Mouse (Mus musculus) T-helper 1 cell (primary cell): ENCODE results near the gene Nr5a1.

Experiments
- in situ Hi-C: fragments of 300-600 bp; cut with MboI, MseI; formaldehyde crosslinking; loops from one replicate; pipeline ENCODE4 v1.15.1; 2025; ENCODE audit warnings: high pct_unique_total_duplicates

Nr5a1 gene

DNA sequence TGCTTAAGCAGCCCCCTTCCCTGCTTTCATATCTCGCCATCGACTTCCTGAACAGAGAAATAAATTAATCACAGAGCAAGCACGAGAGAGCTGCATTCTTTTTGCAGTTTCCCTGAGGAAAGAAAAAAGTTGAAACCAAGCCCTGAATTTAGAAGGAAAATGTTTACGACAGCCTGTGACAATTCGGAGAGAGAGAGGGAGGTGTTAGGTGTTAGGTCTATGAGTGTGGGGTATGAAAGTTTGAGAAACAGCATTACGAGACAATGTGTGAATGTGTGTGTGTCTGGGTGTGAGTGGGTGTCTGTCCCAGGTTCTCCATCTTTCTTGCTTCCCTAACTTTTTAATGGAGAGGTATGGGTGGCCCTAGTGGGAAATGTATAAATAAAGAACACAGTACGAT is 62.2 kb downstream of the Nr5a1 start:
- in situ Hi-C loops: no loop called here

DNA sequence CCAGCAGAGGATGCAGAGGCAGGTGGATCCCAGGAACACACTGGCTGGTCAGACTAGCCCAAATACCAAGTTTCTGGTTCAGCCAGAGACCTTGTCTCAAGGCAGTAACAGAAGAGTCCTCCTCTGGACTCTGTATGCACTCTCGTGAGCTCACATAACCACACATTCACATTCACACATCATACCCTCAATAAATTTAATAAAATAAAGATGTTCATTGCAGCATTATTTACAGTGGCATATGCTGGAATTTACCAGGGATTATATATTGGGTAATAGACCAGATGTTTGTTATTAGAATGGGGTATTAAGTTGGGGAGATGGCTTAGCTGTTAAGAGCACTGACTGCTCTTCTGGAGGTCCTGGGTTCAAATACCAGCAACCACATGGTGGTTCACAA is 64.0 kb downstream of the Nr5a1 start:
- in situ Hi-C loops: no loop called here

DNA sequence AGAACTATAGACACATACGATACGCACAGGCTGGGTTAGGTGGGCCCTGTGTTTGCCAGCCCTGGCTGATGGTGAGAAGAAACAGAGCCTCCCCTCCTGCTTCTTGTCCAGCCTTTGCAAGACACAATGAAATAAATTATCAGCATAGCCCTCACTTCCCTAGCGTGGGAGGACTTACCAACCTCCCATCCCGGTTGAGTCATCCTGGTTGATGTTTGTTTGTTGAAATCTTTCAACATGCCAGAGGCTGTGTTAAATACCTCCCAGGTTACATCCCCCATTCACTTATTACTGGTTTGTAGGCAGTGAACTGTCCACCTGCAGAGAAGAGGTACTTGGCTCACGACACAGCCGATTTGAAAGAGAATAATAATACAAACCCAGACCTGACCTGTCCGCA is 66.7 kb downstream of the Nr5a1 start:
- in situ Hi-C loops: no loop called here

DNA sequence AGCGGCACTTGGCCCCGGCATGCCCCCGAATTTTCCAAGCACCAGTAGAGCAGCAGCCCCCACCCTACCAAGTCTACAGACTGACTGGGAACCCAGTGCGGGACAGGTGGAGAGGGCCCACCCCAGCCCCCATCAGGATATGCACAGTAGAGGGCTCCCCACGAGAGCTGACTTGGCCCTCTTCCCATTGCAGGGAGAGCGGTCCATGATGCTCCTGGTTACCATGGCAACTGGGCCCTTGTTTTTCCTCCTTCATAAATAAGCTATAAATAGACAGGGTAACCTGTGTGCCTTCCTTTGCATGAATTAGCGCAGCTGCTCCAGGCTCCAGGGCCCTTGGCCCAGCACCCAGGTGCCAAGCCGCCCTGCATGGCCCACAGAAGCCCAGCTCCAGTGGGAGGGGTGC is 67.1 kb downstream of the Nr5a1 start:
- in situ Hi-C loops: no loop called here

DNA sequence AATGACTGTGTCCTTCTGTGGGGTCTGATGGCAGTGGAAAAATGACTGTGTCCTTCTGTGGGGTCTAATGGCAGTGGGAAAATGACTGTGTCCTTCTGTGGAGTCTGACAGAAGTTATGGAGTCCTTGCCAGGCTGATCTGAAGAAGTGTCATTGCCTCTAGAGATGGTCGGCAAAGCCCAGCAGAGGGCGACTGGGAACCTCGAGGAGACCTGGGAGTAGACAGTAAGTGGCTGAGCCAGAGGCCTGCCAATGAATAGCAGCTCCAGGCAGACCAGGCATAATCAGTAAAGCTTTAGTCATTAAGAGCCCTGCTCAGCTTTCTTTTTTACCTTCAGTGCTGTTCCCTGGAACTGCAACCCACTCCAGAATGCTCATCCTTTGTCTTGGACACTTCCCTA is 68.4 kb downstream of the Nr5a1 start:
- in situ Hi-C loops: no loop called here

DNA sequence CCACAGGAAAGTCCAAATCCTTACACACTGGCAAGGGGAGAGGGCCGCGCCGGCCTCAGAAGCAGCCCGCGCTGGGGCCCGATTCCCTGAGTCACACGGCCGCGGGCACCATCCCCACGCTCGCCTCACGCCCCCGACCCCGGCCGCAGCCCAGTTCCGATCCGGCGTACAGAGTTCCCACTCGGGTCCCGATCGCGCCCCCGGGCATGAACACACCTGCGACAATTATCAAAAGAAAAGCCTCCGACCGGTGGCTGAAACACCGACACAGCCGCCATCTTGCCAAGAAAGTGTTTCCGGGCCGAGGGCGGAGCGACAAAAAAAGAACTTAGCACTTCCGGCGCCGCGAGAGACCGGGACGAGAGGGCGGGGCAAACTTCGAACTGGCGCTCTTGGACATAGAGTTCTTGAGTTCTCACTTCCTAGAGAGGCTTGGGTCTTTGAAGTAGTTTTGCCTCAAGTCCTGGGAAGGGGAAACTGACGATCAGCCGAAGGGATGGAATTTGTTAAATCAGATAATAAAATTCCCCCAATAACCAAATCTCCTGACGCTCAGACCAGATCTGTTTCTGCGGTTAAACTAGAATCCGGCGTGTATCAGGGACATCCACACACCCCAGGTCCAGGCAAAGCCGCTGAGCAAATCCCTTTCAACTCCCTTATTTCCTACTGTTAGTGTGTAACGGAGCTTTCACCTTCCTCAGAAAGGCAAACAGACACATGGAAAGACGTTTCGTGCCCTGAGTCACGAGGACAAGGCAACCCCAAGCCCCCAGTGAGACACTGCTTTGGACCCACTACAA is 70.5 kb downstream of the Nr5a1 start, which contains the start of gene Psmb7:
Gene Psmb7, minus strand, starts transcription at position 463 of the 803 bp plus-strand sequence.
- in situ Hi-C loops: no loop called here
